Mouse (Mus musculus) heart, embryonic 14.5 days (tissue): ENCODE data around the gene Med27. TPM values are rescaled to one million over a fixed set of nuclear protein-coding genes. Genes with fewer than 3 reads are reported as not detected.

Experiments used
- ATAC-seq: fragments of 200-750 bp; cut with Nextera tagmentation; 2 replicates; pipeline ENCODE4 v1.8.0; 2017; ENCODE audit warnings: low read depth, moderate TSS enrichment; ENCODE audit not compliant: insufficient number of reproducible peaks, insufficient read depth, low FRiP score
- H3K27ac ChIP-seq, 2 experiments: fragments of 200-500 bp in 1 of 2; fragments of 300-500 bp in 1 of 2; sonication (generic) in 1 of 2; replicated peaks in 1 of 2; 2 replicates each; pipeline ENCODE4 v1.5.1; 2012 to 2014; ENCODE audit warnings: low read depth in 2 of 2, low read length in 2 of 2, control low read depth in 1 of 2, mild to moderate bottlenecking in 1 of 2, mixed read lengths in 1 of 2; ENCODE audit not compliant: control insufficient read depth in 1 of 2, insufficient read depth in 1 of 2
- H3K27me3 ChIP-seq: fragments of 300-500 bp; sonication (generic); 2 replicates; pipeline ENCODE4 v1.6.1; 2014; ENCODE audit warnings: mild to moderate bottlenecking, low read length, control low read depth; ENCODE audit not compliant: control insufficient read depth, insufficient read depth
- H3K36me3 ChIP-seq: fragments of 300-500 bp; sonication (generic); 2 replicates; pipeline ENCODE4 v1.6.1; 2014; ENCODE audit warnings: mild to moderate bottlenecking, control low read depth, low read length, mixed read lengths; ENCODE audit not compliant: control insufficient read depth, insufficient read depth
- H3K4me1 ChIP-seq, 2 experiments: fragments of 200-500 bp in 1 of 2; fragments of 300-500 bp in 1 of 2; sonication (generic) in 1 of 2; 2 replicates each; pipeline ENCODE4 v1.6.1; 2012 to 2014; ENCODE audit warnings: low read length in 2 of 2, control low read depth in 1 of 2, mixed read lengths in 1 of 2; ENCODE audit not compliant: control insufficient read depth in 2 of 2, insufficient read depth in 2 of 2
- H3K4me2 ChIP-seq: fragments of 300-500 bp; sonication (generic); 2 replicates; pipeline ENCODE4 v1.6.1; 2014; ENCODE audit warnings: mild to moderate bottlenecking, low read length
- H3K4me3 ChIP-seq, 2 experiments: fragments of 200-500 bp in 1 of 2; fragments of 300-500 bp in 1 of 2; sonication (generic) in 1 of 2; 2 replicates each; pipeline ENCODE4 v1.5.1; 2012 to 2014; ENCODE audit warnings: low read length in 2 of 2, mild to moderate bottlenecking in 2 of 2, control low read depth in 1 of 2, low read depth in 1 of 2, moderate library complexity in 1 of 2; ENCODE audit not compliant: control insufficient read depth in 1 of 2, insufficient read depth in 1 of 2
- H3K9ac ChIP-seq: fragments of 300-500 bp; sonication (generic); 2 replicates; pipeline ENCODE4 v1.6.1; 2014; ENCODE audit warnings: mild to moderate bottlenecking, low read length
- H3K9me3 ChIP-seq: fragments of 300-500 bp; sonication (generic); 2 replicates; pipeline ENCODE4 v1.6.1; 2016; ENCODE audit warnings: low read length, control low read depth; ENCODE audit not compliant: control insufficient read depth
- WGBS: fragments of 180-500 bp; shearing (Covaris S2); extraction: QIAGEN DNeasy Blood & Tissue Kit; methylation state at CpG from one replicate; pipeline ENCODE4 v1.1.7; 2014; 5-methylcytosine and 5-hydroxymethylcytosine counted together
- polyA plus RNA-seq: library from polyadenylated mRNA; unstranded; fragments of >200 nt; fragmentation: Nextera tagmentation; extraction: Ambion mirVana; gene quantifications from 2 replicates; pipeline ENCODE4 v1.2.1, GENCODE M21; 2014

The Med27 gene
- polyA plus RNA-seq, 1 experiment from 2014 or later = 34.5 TPM

- Histone ChIP-seq H3K4me3 (no peak overlapping the region), H3K27ac (no peak overlapping the region), H3K4me2 (no peak overlapping the region), H3K36me3 (no peaks in the 10 kb centered on the region), H3K9ac (no peak overlapping the region), H3K4me1 (no peaks in the 10 kb centered on the region; a peak in 1 of 4 replicates), H3K9me3 (no peaks in the 10 kb centered on the region), H3K27me3 (no peaks in the 10 kb centered on the region)
- ATAC-seq = no peak
- WGBS = 68% methylated on average over 1 of the region's 1 CpGs
Observed at GRCm38 (mm10) chr2:29391996-29392395, 45.4 kb downstream of the Med27 start.

- H3K4me3 ChIP-seq = no peak overlapping the region
- no peak overlapping the region for H3K27ac ChIP-seq
- no peak overlapping the region for H3K9ac ChIP-seq
- H3K36me3 ChIP-seq = no peaks in the 10 kb centered on the region
- no peaks in the 10 kb centered on the region for H3K27me3 ChIP-seq
- 87% methylated on average over 7 of the region's 7 CpGs for WGBS
- H3K9me3 ChIP-seq = no peaks in the 10 kb centered on the region
- H3K4me2 ChIP-seq = no peak overlapping the region
- no peak for ATAC-seq
- H3K4me1 ChIP-seq = peaks cover 5 to 23% of the 10 kb centered on the region in 2 experiments
Observed at GRCm38 (mm10) chr2:29400234-29400633, 53.6 kb downstream of the Med27 start.

DNA sequence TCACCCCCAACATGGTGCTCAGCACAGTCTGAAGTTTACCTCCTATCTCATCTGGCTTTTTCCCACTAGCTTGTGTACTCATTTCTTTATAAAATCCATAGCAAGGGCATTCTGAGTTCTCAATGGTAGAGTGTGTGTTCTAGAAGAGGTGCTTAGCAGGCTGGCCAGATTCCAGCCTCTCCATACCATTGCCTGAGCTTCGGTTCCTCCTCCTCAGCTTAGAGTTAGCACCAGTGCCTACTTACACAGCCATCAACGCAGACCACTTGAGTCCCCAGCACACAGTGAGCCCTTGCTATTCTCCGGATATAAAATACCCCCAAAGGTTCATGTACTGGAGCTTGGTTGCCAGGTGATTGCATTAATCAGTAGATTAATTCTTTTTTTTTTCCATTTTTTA lies 54.2 kb downstream of the Med27 start:
- 68% methylated on average over 3 of the region's 3 CpGs for WGBS
- Histone ChIP-seq H3K27ac (no peak overlapping the region), H3K27me3 (no peaks in the 10 kb centered on the region), H3K4me3 (no peak overlapping the region), H3K4me2 (no peak overlapping the region), H3K36me3 (no peaks in the 10 kb centered on the region), H3K9me3 (no peaks in the 10 kb centered on the region), H3K9ac (no peak overlapping the region), H3K4me1 (peaks cover 5 to 27% of the 10 kb centered on the region in 2 experiments)
- ATAC-seq = no peak

DNA sequence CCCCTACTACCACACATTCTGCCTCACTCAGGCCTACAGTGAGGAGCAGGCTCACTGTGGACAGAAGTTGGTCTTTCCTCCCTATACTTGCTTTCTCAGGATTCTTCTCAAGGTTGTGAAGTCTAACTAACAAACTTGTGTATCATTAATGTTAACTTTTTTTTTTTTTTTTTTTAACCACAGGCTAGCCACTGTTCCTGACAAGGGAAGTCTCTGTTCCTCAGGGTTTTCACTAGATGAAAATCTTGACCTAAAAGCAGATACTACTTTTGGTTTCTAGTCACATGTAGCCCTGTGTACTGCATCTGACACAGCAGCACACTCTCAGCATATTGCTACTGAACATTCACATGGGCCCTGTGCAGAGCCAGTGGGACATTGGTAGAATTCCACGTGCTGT lies 55.2 kb downstream of the Med27 start:
- Histone ChIP-seq H3K27me3 (no peaks in the 10 kb centered on the region), H3K9ac (no peak overlapping the region), H3K36me3 (no peaks in the 10 kb centered on the region), H3K27ac (no peak overlapping the region), H3K4me3 (no peak overlapping the region), H3K4me2 (no peak overlapping the region), H3K4me1 (peaks cover 7 to 32% of the 10 kb centered on the region in 2 experiments), H3K9me3 (no peaks in the 10 kb centered on the region)
- ATAC-seq = no peak
- WGBS = 93% methylated on average over 1 of the region's 1 CpGs

DNA sequence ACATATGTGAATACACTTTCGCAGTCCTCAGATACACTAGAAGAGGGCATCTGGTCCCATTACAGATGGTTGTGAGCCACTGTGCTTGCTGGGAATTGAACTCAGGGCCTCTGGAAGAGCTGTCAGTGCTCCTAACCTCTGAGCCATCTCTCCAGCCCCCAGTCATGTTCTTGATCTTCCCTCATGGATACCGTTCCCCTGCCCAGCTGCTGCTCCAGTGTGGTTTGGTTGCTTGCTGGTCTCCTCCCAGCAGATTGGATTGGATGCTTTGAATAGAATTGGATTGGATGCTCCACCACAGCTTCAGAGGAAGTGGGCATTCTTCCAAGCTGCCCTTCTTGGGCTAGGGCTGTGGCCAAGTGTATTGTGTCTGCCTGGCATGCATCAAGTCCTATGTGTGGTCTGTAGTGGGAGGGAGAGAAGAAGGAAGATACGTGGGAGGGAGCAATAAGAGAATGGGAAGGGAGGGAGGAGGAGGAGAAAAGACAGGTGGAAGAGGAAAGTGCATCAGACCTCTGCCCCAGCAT lies 56.0 kb downstream of the Med27 start:
- 71% methylated on average over 3 of the region's 3 CpGs for WGBS
- Histone ChIP-seq H3K27me3 (no peaks in the 10 kb centered on the region), H3K36me3 (no peaks in the 10 kb centered on the region), H3K4me1 (peaks cover 7 to 32% of the 10 kb centered on the region in 2 experiments), H3K27ac (no peak overlapping the region), H3K4me2 (no peak overlapping the region), H3K9ac (no peak overlapping the region), H3K9me3 (no peaks in the 10 kb centered on the region), H3K4me3 (no peak overlapping the region)
- ATAC-seq = no peak

GRCm38 (mm10) chr2:29403799-29404530 lies 57.3 kb downstream of the Med27 start:
- Histone ChIP-seq H3K4me3 (no peak overlapping the region), H3K36me3 (no peaks in the 10 kb centered on the region), H3K27me3 (no peaks in the 10 kb centered on the region), H3K4me1 (peaks cover 7 to 28% of the 10 kb centered on the region in 2 experiments), H3K9ac (no peak overlapping the region), H3K9me3 (no peaks in the 10 kb centered on the region), H3K27ac (no peak overlapping the region), H3K4me2 (no peak overlapping the region)
- WGBS = 77% methylated on average over 9 of the region's 9 CpGs
- ATAC-seq = no peak

DNA sequence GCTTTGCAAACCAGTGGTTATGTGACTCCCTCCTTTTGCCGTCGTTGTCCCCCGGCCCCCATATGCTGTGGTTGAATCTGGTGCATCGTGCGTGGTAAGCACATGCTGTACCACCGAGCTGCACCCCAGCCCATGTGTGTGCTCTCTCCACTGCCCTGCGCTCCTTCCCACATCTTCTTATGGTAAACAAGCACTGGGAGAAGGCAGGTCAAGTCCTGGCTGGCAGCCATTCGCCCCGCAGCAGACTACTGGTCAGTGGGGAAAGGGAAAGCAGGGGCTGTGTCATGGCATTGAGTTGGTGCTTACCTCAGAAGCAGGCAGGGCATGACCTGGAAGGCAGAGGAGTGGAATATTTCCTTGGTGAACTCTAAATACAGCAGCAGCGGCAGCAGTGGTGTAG lies 58.3 kb downstream of the Med27 start:
- no peak overlapping the region for H3K9ac ChIP-seq
- H3K27me3 ChIP-seq = no peaks in the 10 kb centered on the region
- peaks cover 7 to 28% of the 10 kb centered on the region in 2 experiments for H3K4me1 ChIP-seq
- no peak overlapping the region for H3K27ac ChIP-seq
- no peak overlapping the region for H3K4me2 ChIP-seq
- WGBS = 79% methylated on average over 10 of the region's 10 CpGs
- H3K36me3 ChIP-seq = no peaks in the 10 kb centered on the region
- H3K9me3 ChIP-seq = no peaks in the 10 kb centered on the region
- no peak overlapping the region for H3K4me3 ChIP-seq
- ATAC-seq = no peak

- no peak overlapping the region for H3K27ac ChIP-seq
- no peak for ATAC-seq
- no peak overlapping the region for H3K4me2 ChIP-seq
- H3K9me3 ChIP-seq = no peaks in the 10 kb centered on the region
- no peak overlapping the region for H3K9ac ChIP-seq
- peaks cover 7 to 28% of the 10 kb centered on the region in 2 experiments for H3K4me1 ChIP-seq
- H3K27me3 ChIP-seq = no peaks in the 10 kb centered on the region
- WGBS = 58% methylated on average over 2 of the region's 2 CpGs
- H3K4me3 ChIP-seq = no peak overlapping the region
- H3K36me3 ChIP-seq = no peaks in the 10 kb centered on the region
Observed at GRCm38 (mm10) chr2:29405848-29406247, 59.2 kb downstream of the Med27 start.
